Mouse (Mus musculus) erythroid progenitor cell, adult 5-6 weeks (primary cell): ENCODE measurements around the gene Tbce. TPM values are rescaled to one million over a fixed set of nuclear protein-coding genes. Genes with fewer than 3 reads are reported as not detected.
"Not testable (repeated sequence)": the region's sequence is repeated elsewhere in the genome, so short reads cannot be mapped to it uniquely, and the experiment has no call there.

ENCODE experiments used
- ATAC-seq: replicated peaks from 2 replicates; pipeline ENCODE4 v1.8.0; 2016; ENCODE audit warnings: moderate number of reproducible peaks, mild to moderate bottlenecking, moderate TSS enrichment, inconsistent platforms; ENCODE audit not compliant: poor library complexity, low FRiP score, severe bottlenecking
- total RNA-seq, 2 experiments: library from RNA; stranded (forward) in 1 of 2; stranded (reverse) in 1 of 2; fragments of 150-400 nt in 1 of 2; fragments of 186-747, 209-891 nt in 1 of 2; gene quantifications; 2 replicates each; pipeline versions ENCODE4 v1.2.3 to v1.2.4; 2015 to 2017; ENCODE audit warnings: low replicate concordance in 2 of 2

The Tbce gene
- total RNA-seq, 2 experiments from 2014 or later = 108 to 172 TPM

GRCm38 (mm10) chr13:14035875-14036630, 3.4 kb downstream of the Tbce start:
- ATAC-seq = no peak

GRCm38 (mm10) chr13:14035352-14035751, 4.1 kb downstream of the Tbce start:
- not testable (repeated sequence) for ATAC-seq

GRCm38 (mm10) chr13:14034073-14034348, 5.4 kb downstream of the Tbce start:
- peak; percentile 87 for ATAC-seq

GRCm38 (mm10) chr13:14033309-14034072, 5.9 kb downstream of the Tbce start:
- peak; percentile 57 for ATAC-seq

DNA sequence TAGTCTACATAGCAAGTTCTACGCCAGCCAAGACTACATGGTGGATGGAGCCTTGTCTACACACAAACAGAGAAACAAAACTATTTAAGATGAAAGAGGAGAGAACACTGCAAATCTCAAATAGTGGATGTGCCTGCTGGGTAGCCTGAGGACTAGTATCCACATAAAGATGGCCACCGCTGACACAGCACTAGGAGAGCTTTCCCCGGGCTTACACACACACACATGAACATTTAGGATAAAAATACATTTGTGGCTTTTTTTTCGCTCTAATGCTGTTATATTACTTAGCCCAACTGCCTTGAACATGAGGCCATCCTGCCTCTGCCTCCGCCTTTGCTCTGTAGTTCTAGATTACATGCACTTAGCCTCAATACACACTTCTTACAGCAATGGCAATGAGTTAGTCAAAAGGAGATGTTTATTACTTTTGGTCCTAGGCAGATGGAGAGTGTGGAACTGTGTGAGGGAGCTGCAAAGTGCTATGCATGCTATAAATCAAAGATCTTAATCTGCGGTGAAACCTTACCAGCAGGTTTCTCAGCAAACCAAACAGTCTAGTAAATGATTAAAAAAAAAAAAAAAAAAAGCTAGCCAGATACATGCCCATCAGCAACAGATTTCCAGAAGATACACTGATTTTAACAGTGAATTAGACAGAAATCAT, 13.2 kb downstream of the Tbce start:
- ATAC-seq = no peak

- no peak for ATAC-seq
Measured at GRCm38 (mm10) chr13:14025554-14025953, 13.9 kb downstream of the Tbce start.

DNA sequence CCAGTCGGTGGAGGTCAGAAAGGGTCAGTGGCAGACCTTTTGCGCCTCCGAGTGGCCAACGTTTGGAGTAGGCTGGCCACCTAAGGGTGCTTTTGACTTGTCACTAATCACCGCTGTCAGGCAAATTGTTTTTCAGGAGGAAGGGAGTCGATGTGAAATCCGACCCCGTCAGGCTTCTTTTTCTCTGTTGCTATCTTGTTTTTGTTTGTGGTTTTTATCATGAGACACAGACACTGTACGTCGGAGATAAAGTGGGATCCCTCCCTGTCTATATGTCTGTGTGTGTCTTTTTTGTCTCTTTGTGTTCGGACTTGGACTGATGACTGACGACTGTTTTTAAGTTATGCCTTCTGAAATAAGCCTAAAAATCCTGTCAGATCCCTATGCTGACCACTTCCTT, 18.0 kb downstream of the Tbce start:
- not testable (repeated sequence) for ATAC-seq

DNA sequence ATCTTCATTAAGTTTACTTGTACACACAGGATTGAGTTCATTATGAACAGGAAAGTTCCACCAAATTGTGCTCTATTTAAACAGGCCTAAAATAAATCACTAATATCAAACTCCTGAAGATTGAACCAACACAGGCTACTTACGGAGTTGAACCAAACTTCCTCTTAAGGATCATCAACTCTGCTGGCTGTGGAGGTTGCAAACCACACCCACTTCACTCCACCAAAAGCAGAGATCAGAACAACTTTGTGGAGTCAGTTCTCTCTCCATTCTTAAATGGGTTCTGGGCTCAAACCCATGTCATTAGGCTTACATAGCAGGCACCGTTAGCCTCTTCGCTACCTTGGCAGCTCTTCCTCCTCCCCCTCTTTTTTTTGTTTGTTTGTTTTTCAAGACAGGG, 20.6 kb downstream of the Tbce start:
- ATAC-seq = peak; percentile 74; the same call in 1 of the 2 replicates

- peak; percentile 41; the same call in 1 of the 2 replicates for ATAC-seq
Measured at GRCm38 (mm10) chr13:14018283-14018682, 21.2 kb downstream of the Tbce start.

DNA sequence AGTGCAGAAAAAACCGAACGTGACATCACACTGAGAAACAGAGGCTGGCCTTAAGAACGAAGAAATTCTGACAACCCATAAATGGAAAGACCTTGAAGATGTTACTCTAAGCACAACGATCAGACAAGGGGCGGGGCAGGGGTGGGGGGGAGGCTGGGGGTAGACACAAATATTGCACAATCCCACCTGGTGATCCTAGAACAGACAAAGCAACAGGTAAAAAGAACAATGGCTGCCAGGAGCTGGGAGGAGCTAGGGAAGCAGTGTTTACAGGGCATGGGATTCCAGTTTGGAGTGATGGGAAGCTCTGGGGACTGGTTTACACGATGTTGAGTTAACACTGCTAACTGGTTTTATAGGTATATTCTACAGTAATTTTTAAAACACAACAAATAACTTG, 23.8 kb downstream of the Tbce start:
- ATAC-seq = no peak

DNA sequence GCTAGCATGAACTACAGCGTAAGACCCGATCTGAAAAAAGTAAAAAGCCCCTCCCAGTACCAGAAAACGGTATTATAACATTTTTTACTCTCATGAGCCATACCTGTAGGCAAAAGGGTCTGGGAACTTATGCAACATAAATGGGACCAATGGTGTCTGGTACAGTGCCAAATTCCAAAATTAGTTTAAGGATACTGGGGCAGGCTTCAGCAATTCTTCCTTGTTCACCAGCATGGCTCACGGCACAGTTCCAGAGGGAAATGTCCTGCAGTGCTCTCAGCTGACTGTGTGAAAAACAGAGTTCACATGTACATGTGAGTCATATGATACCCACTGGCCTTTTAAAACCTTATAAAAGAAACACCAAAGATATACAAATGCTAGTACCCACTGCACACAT, 24.9 kb downstream of the Tbce start:
- ATAC-seq = no peak

- no peak for ATAC-seq
Measured at GRCm38 (mm10) chr13:14014001-14014400, 25.4 kb downstream of the Tbce start.

DNA sequence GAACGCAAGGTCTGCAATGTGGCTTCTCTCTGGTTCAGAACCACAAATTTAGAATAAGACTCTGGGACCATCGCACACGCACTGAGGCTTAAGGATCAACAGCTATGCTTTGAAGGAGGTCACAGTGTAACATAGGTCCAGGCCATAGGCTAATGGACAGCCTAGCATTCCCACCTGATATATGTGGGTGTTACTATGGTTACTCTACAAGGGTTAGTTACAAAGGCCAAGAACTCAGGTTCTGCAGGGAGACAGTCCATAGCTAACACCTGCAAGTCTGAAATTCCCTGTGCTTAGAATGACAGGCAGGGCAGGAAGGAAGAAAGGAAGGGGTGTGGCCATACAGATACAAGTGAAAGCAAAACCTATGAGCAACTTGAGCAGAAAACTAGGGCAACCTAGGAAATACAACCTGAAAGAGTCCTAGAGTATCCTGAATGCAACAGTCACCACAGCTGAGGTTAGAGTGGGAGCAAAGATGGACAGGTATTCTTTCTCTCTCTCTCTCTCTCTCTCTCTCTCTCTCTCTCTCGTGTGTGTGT, 27.9 kb downstream of the Tbce start:
- peak; percentile 55; the same call in 1 of the 2 replicates for ATAC-seq

DNA sequence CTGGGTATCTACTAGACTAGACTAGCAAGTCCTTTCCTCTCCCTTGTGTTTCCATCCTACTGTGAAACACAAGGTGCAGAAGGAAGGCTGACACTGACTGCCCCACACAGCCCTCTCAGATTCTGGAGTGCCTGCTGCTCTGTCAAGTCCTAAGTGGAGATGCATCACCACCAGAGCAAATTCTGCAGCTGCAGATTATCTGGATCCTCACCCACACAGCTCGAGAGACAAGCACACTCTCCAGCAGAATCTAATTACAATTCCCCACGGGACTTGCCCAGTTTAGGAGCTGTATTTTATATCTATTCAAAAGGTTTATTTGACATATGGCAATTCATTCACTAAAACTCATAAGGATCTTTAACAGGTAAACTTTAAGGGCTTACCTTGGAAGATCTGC, 33.4 kb downstream of the Tbce start:
- no peak for ATAC-seq

DNA sequence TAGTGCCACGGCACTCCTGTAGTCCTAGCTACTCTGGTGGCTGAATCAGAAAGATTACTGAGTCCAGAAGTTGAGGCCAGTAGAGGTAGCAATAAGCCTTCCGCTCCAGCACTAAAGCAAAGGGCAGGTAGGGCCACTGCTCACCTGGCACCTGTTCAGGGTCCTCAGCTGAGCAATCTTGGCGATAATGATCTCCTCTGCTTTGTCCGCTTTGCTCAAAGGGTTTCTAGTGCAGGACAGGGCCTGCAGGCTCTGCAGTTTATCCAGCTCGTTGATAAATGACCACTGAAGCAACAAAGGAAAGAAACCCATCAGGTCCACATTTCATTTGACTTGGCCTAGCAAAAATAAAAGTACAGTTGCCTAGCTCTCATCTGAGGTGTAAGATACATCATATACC, 34.4 kb downstream of the Tbce start:
- no peak for ATAC-seq

- ATAC-seq = no peak
Measured at GRCm38 (mm10) chr13:14004086-14004485, 35.4 kb downstream of the Tbce start.

DNA sequence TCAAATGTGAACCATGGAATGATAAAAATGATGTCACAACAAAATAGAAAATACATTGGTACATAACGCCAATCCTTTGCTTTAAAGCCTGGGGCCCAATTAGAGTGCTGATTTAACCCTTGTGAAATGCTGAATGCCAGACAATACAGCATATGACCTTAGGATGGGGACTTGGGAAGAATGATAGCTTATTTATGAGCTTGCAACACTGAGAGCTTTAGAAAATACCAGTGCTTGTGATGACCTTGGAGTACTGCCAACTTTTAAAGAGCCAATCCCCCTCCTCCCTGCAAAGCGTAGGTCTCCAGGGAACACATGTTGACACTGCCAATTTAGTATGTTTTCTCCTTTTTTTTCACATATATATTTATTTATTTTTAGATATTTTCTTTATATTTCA, 36.7 kb downstream of the Tbce start:
- ATAC-seq = no peak

DNA sequence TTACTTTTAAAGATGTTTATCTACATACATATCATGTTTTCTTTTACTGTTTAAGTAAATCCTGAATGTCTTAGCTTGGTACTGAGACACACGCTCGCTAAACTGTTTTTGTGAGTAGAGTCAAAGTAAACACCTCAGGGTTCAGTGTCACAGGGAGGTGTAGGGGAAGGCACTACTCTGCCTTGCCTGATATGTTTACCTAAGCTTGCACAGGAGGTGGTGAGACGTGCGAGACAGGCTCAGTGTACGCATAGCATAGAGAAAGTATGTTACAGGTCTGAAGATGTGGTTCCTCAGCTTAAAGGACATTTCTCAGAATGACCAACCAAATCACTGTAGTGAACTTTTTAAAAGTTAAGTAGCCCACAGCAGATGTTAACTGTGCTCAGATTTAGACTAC, 42.0 kb downstream of the Tbce start:
- ATAC-seq = no peak

- no peak for ATAC-seq
Measured at GRCm38 (mm10) chr13:13995046-13995445, 44.4 kb downstream of the Tbce start.

DNA sequence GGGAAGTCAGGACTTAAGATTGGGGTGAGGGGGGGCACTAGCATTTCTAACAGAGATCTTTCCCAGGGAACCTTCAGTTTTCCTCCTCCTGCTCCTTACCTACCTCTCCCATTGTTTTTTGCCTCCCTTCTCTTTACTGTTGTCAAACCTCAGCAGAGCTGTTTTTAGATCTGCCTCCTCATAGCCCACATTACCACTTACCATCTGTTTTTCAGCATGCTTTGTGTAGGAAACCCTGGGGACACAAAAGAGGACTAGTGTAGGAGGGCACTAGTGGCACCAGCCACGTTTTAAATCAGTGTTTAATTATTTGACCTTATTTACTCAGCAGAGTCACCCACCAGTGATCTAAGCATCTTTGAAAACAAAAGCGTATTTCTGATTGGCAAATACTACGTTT, 46.4 kb downstream of the Tbce start:
- ATAC-seq = no peak

- ATAC-seq = no peak
Measured at GRCm38 (mm10) chr13:13990391-13990790, 49.0 kb downstream of the Tbce start.
